Mouse (Mus musculus) spleen, postnatal 0 days (tissue): Measurements from ENCODE around the gene Ccdc154. TPM values are rescaled to one million over a fixed set of nuclear protein-coding genes. Genes with fewer than 3 reads are reported as not detected.

Experiments
- polyA plus RNA-seq: library from polyadenylated mRNA; unstranded; fragments of >200 nt; fragmentation: Nextera tagmentation; extraction: Ambion mirVana; gene quantifications from 2 replicates; pipeline ENCODE4 v1.2.1, GENCODE M21; 2015

The Ccdc154 gene
- polyA plus RNA-seq = 0.05 TPM in 1 of 2 replicates, not detected in the other

GRCm38 (mm10) chr17:25162161-25162560, at the start of gene Ccdc154:
Gene Ccdc154, plus strand, starts transcription at chr17:25162461.

GRCm38 (mm10) chr17:25115664-25116432, 46.4 kb upstream of the Ccdc154 start, which contains the start of gene Telo2:
Gene Telo2, minus strand, starts transcription at chr17:25115967.

DNA sequence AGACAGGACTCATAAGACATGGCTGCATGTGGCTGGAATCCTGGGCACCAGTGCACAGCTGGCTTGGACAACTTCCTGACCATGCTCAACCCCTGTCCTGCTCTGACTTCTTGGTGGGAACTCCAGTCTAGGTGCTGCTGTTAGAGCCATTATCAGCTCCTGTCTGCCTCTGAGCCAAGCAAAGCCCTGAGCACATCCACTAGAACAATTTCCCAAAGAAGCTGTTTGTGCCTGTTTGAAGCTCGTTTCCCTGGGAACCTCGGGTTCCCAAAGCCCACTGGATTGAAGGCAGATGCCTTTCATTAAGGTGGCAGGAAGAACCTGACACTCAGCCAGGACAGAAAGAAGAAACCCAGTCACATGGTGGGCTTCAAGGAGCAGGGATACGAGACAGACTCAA, 41.9 kb upstream of the Ccdc154 start, which contains the start of gene Ptx4:
TSS of gene Ptx4 (plus strand) at position 355 of the 400 bp plus-strand sequence.

GRCm38 (mm10) chr17:25133275-25133698, 29.0 kb upstream of the Ccdc154 start, which contains the start of gene Clcn7:
Gene Clcn7, plus strand, starts transcription at chr17:25133391.

DNA sequence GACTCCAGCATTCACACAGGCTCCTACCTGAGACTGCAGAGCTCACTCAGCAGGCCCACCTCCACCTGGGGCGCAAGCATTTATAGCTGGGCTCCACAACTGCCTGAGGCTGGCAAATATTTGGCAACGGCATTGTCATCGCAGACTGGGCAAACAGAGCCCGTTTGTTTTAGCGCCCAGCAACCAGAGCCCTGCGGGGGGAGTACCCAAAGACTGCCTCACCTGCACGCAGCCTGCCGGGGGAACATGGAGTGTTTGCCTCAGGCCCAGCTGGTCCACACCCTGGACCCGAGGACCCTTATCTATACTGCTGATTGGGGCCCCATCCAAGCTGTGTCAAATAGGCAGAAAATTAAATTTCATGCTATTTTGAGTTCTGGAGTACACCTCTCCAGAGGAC, 13.2 kb downstream of the Ccdc154 start, which contains the start of gene Gm38655:
TSS of gene Gm38655 (minus strand) at position 61 of the 400 bp plus-strand sequence.

GRCm38 (mm10) chr17:25184129-25184691, 21.9 kb downstream of the Ccdc154 start, which contains the start of gene BC003965:
Gene BC003965, plus strand, starts transcription at chr17:25184554.

GRCm38 (mm10) chr17:25188150-25189031, 26.1 kb downstream of the Ccdc154 start, which contains the start of gene Unkl:
Gene Unkl, plus strand, starts transcription at chr17:25188397.

Other genes starting within 250 kb of the Ccdc154 start
- 12.6 and 13.3 TPM in 2 replicates for gene Mapk8ip3, start 225.5 kb upstream of the Ccdc154 start, polyA plus RNA-seq
- 45.9 and 49.2 TPM in 2 replicates for gene Jpt2, start 201.8 kb upstream of the Ccdc154 start, polyA plus RNA-seq
- gene Cramp1l, start 146.7 kb upstream of the Ccdc154 start, polyA plus RNA-seq = 5.2 and 5.9 TPM in 2 replicates
- gene Ift140, start 146.4 kb upstream of the Ccdc154 start, polyA plus RNA-seq = 80.5 and 98.2 TPM in 2 replicates
- 24.2 and 26.6 TPM in 2 replicates for gene Tmem204, start 78.9 kb upstream of the Ccdc154 start, polyA plus RNA-seq
- 18.4 and 24.4 TPM in 2 replicates for gene Telo2, start 46.5 kb upstream of the Ccdc154 start, polyA plus RNA-seq
- not detected in 2 replicates for gene Ptx4, start 41.7 kb upstream of the Ccdc154 start, polyA plus RNA-seq
- gene Clcn7, start 29.1 kb upstream of the Ccdc154 start, polyA plus RNA-seq = 10.8 and 11.8 TPM in 2 replicates
- not detected in 2 replicates for gene Gm38655, start 13.0 kb downstream of the Ccdc154 start, polyA plus RNA-seq
- gene BC003965, start 22.1 kb downstream of the Ccdc154 start, polyA plus RNA-seq = 21.3 and 22.5 TPM in 2 replicates
- 5.4 and 5.9 TPM in 2 replicates for gene Unkl, start 25.9 kb downstream of the Ccdc154 start, polyA plus RNA-seq
- 26.0 and 28.1 TPM in 2 replicates for gene Gnptg, start 77.7 kb downstream of the Ccdc154 start, polyA plus RNA-seq
- 25.2 and 27.2 TPM in 2 replicates for gene Tsr3, start 77.7 kb downstream of the Ccdc154 start, polyA plus RNA-seq
- gene Baiap3, start 93.9 kb downstream of the Ccdc154 start, polyA plus RNA-seq = 1.3 and 2.4 TPM in 2 replicates
- gene Ube2i, start 112.2 kb downstream of the Ccdc154 start, polyA plus RNA-seq = 345 and 350 TPM in 2 replicates
- 19.5 and 34.4 TPM in 2 replicates for gene Prss34, start 135.9 kb downstream of the Ccdc154 start, polyA plus RNA-seq
- gene Prss28, start 146.2 kb downstream of the Ccdc154 start, polyA plus RNA-seq = 0.32 TPM in 1 of 2 replicates, not detected in the other
- gene Prss29, start 156.2 kb downstream of the Ccdc154 start, polyA plus RNA-seq = not detected in 2 replicates
- gene Tpsab1, start 183.1 kb downstream of the Ccdc154 start, polyA plus RNA-seq = 11.6 and 23.7 TPM in 2 replicates
- 360 and 832 TPM in 2 replicates for gene Tpsb2, start 203.8 kb downstream of the Ccdc154 start, polyA plus RNA-seq
- 1.3 and 3.0 TPM in 2 replicates for gene Tpsg1, start 206.8 kb downstream of the Ccdc154 start, polyA plus RNA-seq